Mouse (Mus musculus): ENCODE results near the gene Map6. TPM values are rescaled to one million over a fixed set of nuclear protein-coding genes. Genes with fewer than 3 reads are reported as not detected.

Map6 gene
- polyA plus RNA-seq, 1 experiment from 2014 or later = 118 TPM

DNA sequence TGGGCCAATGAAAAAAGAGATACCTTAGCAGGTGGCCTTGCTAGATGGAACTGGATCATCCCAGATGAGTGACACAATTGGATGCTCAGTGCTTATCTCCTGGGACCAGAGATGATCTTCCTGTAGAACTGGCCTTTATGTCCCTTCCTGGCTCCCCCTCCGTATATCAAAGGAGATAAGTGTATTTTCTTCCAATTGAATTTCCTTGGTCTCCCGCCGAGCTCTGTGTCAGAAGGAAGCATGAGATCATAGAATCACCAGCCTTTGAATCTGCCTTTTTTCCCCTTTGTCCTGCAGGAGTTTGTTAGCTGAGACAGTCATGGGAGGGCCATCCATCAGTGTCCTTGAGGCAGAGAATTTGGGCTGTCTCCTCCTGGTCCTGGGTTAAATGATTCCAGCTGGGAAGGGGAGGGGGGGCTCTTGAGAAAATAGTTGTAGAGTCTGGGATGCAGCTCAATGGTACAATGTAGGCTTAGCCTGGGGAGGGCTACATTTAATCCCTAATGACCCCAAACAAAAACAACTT, 33.5 kb downstream of the Map6 start:
- no peak overlapping the region for H3K4me2 ChIP-seq (ENCODE audit: low read depth, low read length)
- no peak overlapping the region for H3K27ac ChIP-seq (ENCODE audit: low read depth, low read length)
- H3K9ac ChIP-seq (replicated peaks; ENCODE audit: low read depth, low read length) = no peak overlapping the region
- no peak overlapping the region for H3K4me3 ChIP-seq (ENCODE audit: low read depth, low read length)
- H3K36me3 ChIP-seq (ENCODE audit: control insufficient read depth, insufficient read depth, low read length) = no peaks in the 10 kb centered on the region
- no peaks in the 10 kb centered on the region for H3K9me3 ChIP-seq (ENCODE audit: control insufficient read depth, low read length)
- H3K27me3 ChIP-seq (ENCODE audit: control insufficient read depth, insufficient read depth, low read length) = no peaks in the 10 kb centered on the region
- peaks cover 16% of the 10 kb centered on the region for H3K4me1 ChIP-seq (ENCODE audit: control insufficient read depth, insufficient read depth, low read length)
- ATAC-seq (ENCODE audit: low read depth) = no peak
- 14% methylated on average over 3 of the region's 3 CpGs for WGBS

DNA sequence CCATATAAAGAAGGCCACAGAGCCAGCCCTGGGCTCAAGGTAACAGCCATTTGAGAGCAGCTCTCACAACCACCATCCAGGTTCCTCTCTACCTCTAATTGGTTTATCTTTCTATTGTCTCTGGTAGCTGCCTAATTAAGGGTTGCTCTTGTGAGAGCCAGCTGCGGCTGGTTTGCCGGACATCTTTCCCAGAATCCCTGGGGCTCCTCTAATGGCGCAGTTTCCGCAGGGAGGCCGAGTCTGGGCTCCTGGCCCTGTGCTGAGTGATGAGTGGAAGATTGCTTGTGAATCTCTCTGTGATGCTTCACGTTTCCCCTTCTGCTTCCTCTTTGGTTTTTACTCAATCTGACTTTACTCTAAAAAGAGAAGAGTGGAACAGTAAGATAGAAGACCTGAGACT, 36.8 kb downstream of the Map6 start:
- Histone ChIP-seq H3K4me2 (ENCODE audit: low read depth, low read length) (no peak overlapping the region), H3K4me1 (ENCODE audit: control insufficient read depth, insufficient read depth, low read length) (peaks cover 22% of the 10 kb centered on the region), H3K9ac (replicated peaks; ENCODE audit: low read depth, low read length) (no peak overlapping the region), H3K27ac (ENCODE audit: low read depth, low read length) (peak overlapping the region; percentile 78), H3K4me3 (ENCODE audit: low read depth, low read length) (no peak overlapping the region), H3K27me3 (ENCODE audit: control insufficient read depth, insufficient read depth, low read length) (no peaks in the 10 kb centered on the region), H3K9me3 (ENCODE audit: control insufficient read depth, low read length) (no peaks in the 10 kb centered on the region), H3K36me3 (ENCODE audit: control insufficient read depth, insufficient read depth, low read length) (no peaks in the 10 kb centered on the region)
- 0 out of 2 replicates have a peak, but pooled peaks have one; percentile 23 for ATAC-seq (ENCODE audit: low read depth)
- 17% methylated on average over 6 of the region's 6 CpGs for WGBS

DNA sequence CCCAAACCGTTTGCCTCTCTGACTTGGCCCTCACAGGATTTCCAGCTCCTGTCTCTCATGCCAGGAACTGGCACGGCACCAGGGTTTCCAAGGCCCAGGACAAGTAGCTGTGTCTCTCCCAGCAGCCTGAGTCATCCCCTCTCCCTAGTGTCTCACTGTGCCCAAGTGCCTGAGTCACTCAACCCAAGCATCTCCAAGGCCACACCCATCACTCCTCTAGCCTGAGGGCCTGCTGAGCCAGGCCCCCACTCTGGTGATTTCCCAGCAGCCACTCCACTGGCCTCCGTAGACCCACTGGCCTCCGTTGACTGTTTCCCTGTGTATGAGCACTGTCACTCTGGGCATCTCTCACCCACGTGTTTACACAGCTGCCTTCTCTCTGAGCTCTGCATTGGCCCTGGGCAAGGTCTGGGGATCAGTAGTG, 37.7 kb downstream of the Map6 start:
- Histone ChIP-seq H3K27me3 (ENCODE audit: control insufficient read depth, insufficient read depth, low read length) (no peaks in the 10 kb centered on the region), H3K9ac (replicated peaks; ENCODE audit: low read depth, low read length) (0 out of 2 replicates have a peak overlapping the region, but pooled peaks have one; percentile 3), H3K27ac (ENCODE audit: low read depth, low read length) (peak overlapping the region; percentile 78), H3K9me3 (ENCODE audit: control insufficient read depth, low read length) (no peaks in the 10 kb centered on the region), H3K4me2 (ENCODE audit: low read depth, low read length) (no peak overlapping the region), H3K4me1 (ENCODE audit: control insufficient read depth, insufficient read depth, low read length) (peaks cover 22% of the 10 kb centered on the region), H3K36me3 (ENCODE audit: control insufficient read depth, insufficient read depth, low read length) (no peaks in the 10 kb centered on the region), H3K4me3 (ENCODE audit: low read depth, low read length) (no peak overlapping the region)
- 37% methylated on average over 5 of the region's 5 CpGs for WGBS
- ATAC-seq (ENCODE audit: low read depth) = peak; percentile 73

DNA sequence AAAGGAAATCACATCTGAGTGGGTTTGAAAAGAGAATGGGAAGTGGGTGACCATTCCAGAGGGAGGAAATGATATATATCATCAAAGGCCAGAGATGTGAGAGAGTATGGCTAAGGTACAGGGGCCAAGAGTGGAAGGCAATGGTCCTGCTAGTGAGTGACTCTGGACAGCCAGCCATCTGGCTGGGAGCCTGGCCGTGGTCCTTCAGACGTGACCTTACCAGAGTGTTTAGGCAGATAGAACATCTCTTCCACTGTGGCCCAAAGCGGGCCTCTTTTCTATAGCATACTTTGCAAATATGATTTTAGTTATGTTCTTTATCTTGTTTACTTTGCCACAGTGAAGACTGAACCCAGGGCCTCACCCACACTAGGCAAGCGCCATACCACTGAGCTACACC, 38.4 kb downstream of the Map6 start:
- WGBS = 92% methylated on average over 4 of the region's 4 CpGs
- no peaks in the 10 kb centered on the region for H3K9me3 ChIP-seq (ENCODE audit: control insufficient read depth, low read length)
- no peak overlapping the region for H3K4me3 ChIP-seq (ENCODE audit: low read depth, low read length)
- no peaks in the 10 kb centered on the region for H3K27me3 ChIP-seq (ENCODE audit: control insufficient read depth, insufficient read depth, low read length)
- no peak overlapping the region for H3K27ac ChIP-seq (ENCODE audit: low read depth, low read length)
- H3K4me1 ChIP-seq (ENCODE audit: control insufficient read depth, insufficient read depth, low read length) = peaks cover 22% of the 10 kb centered on the region
- H3K4me2 ChIP-seq (ENCODE audit: low read depth, low read length) = no peak overlapping the region
- H3K36me3 ChIP-seq (ENCODE audit: control insufficient read depth, insufficient read depth, low read length) = no peaks in the 10 kb centered on the region
- no peak for ATAC-seq (ENCODE audit: low read depth)
- H3K9ac ChIP-seq (replicated peaks; ENCODE audit: low read depth, low read length) = no peak overlapping the region

DNA sequence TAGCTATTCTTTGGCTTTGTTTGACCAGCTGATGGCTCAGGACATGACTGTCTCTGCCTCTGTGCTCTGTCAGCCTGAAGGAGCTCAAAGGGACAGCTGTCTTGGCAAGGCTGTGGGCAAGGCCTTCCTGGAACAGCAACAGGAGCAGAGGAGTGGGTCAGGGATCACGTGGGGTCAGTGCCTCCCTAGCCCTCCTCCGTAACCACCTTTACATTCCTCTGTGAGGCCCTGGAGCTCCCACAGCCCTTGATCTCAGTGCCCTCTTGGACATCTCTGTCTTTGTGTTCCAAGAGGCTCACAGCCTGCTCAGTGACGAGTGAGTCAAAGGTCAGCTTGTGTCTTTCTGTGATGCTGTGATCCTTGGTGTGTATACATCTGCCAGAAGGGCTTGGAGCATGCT, 39.4 kb downstream of the Map6 start:
- H3K9ac ChIP-seq (replicated peaks; ENCODE audit: low read depth, low read length) = no peak overlapping the region

DNA sequence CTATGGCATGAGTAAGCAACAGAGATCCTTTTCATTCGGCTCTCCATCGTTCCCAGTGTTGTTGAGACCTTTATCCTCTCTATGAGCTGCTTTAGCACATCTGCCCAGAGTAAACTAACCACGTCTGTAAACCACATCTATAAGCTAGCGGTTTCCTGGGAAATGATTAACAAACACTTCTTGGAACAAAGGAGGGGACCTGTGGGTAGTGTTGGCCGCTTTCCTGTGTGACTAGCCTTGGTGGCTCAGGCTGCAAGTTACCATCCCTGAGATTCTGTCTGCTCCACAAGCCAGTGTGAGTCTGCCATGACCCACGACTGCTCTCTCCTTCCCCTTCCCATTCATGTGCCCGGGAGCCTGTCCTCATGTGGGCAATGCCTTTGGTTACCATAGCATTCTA, 44.2 kb downstream of the Map6 start:
- 33% methylated on average over 7 of the region's 7 CpGs for WGBS
- H3K4me2 ChIP-seq (ENCODE audit: low read depth, low read length) = no peak overlapping the region
- H3K36me3 ChIP-seq (ENCODE audit: control insufficient read depth, insufficient read depth, low read length) = peaks cover 9% of the 10 kb centered on the region; the same call in 1 of the 2 replicates
- peak overlapping the region; percentile 86 for H3K27ac ChIP-seq (ENCODE audit: low read depth, low read length)
- no peaks in the 10 kb centered on the region for H3K27me3 ChIP-seq (ENCODE audit: control insufficient read depth, insufficient read depth, low read length)
- H3K4me3 ChIP-seq (ENCODE audit: low read depth, low read length) = no peak overlapping the region
- no peaks in the 10 kb centered on the region for H3K9me3 ChIP-seq (ENCODE audit: control insufficient read depth, low read length)
- H3K4me1 ChIP-seq (ENCODE audit: control insufficient read depth, insufficient read depth, low read length) = peaks cover 29% of the 10 kb centered on the region
- ATAC-seq (ENCODE audit: low read depth) = 0 out of 2 replicates have a peak, but pooled peaks have one; percentile 16
- H3K9ac ChIP-seq (replicated peaks; ENCODE audit: low read depth, low read length) = no peak overlapping the region

More for the DNA sequence above, 39.4 kb downstream of the Map6 start:
- 33% methylated on average over 3 of the region's 3 CpGs for WGBS
- ATAC-seq (ENCODE audit: low read depth) = no peak
- no peaks in the 10 kb centered on the region for H3K27me3 ChIP-seq (ENCODE audit: control insufficient read depth, insufficient read depth, low read length)
- H3K9me3 ChIP-seq (ENCODE audit: control insufficient read depth, low read length) = no peaks in the 10 kb centered on the region
- H3K4me2 ChIP-seq (ENCODE audit: low read depth, low read length) = no peak overlapping the region
- no peaks in the 10 kb centered on the region for H3K36me3 ChIP-seq (ENCODE audit: control insufficient read depth, insufficient read depth, low read length)
- H3K27ac ChIP-seq (ENCODE audit: low read depth, low read length) = no peak overlapping the region
- H3K4me1 ChIP-seq (ENCODE audit: control insufficient read depth, insufficient read depth, low read length) = peaks cover 23% of the 10 kb centered on the region
- H3K4me3 ChIP-seq (ENCODE audit: low read depth, low read length) = no peak overlapping the region

DNA sequence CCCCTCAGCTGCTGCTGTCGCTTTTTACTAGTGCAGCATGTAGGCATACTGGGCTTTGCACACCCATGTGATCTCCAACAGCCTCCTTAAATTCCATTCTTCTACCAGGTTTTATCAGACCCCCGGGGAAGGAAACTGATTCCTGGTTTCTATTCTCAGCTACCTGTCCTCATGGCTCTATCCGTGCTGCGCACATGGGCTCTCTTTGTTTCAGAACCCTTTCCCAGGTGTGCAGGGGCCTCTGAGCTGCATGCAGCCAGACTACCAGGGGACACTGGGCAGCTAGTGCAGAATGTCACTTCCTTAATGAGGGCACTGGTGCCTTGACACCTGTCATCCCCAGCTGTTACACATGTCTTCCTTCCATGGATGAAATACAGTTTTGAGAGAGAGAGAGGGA, 44.8 kb downstream of the Map6 start:
- peak; percentile 59 for ATAC-seq (ENCODE audit: low read depth)
- Histone ChIP-seq H3K36me3 (ENCODE audit: control insufficient read depth, insufficient read depth, low read length) (peaks cover 11% of the 10 kb centered on the region), H3K27me3 (ENCODE audit: control insufficient read depth, insufficient read depth, low read length) (no peaks in the 10 kb centered on the region), H3K4me3 (ENCODE audit: low read depth, low read length) (no peak overlapping the region), H3K9ac (replicated peaks; ENCODE audit: low read depth, low read length) (no peak overlapping the region; the same call in 1 of the 2 replicates), H3K4me2 (ENCODE audit: low read depth, low read length) (peak overlapping the region; percentile 26), H3K27ac (ENCODE audit: low read depth, low read length) (peak overlapping the region; percentile 86), H3K9me3 (ENCODE audit: control insufficient read depth, low read length) (no peaks in the 10 kb centered on the region), H3K4me1 (ENCODE audit: control insufficient read depth, insufficient read depth, low read length) (peaks cover 27% of the 10 kb centered on the region)
- 36% methylated on average over 4 of the region's 4 CpGs for WGBS

DNA sequence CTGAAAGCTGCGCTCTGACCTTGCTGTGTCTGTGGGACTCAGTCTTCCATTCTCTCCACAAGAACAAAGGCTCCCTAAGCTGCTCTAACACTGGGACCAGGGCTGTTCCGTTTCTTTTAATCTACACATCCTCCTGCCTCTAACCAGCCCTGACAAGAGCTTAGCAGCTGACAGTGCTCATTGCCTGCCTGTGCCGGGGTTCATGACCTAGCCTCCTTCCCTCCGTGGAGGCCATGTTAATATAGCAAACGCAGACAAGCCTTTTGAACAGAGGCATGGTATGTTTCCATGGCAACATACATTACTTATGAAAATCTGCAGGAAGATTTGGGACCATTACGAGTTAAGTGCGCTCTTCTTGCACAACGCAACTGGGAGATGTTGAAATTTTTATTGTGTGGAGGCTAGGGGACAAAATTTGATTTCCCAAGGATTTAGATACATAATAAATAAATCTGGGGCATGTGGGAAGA, 45.5 kb downstream of the Map6 start:
- ATAC-seq (ENCODE audit: low read depth) = peak; percentile 58
- peak overlapping the region; percentile 22; the same call in 1 of the 2 replicates for H3K9ac ChIP-seq (replicated peaks; ENCODE audit: low read depth, low read length)
- no peaks in the 10 kb centered on the region for H3K9me3 ChIP-seq (ENCODE audit: control insufficient read depth, low read length)
- H3K4me1 ChIP-seq (ENCODE audit: control insufficient read depth, insufficient read depth, low read length) = peaks cover 27% of the 10 kb centered on the region
- 12% methylated on average over 8 of the region's 8 CpGs for WGBS
- H3K27ac ChIP-seq (ENCODE audit: low read depth, low read length) = peak overlapping the region; percentile 86
- H3K27me3 ChIP-seq (ENCODE audit: control insufficient read depth, insufficient read depth, low read length) = no peaks in the 10 kb centered on the region
- H3K4me3 ChIP-seq (ENCODE audit: low read depth, low read length) = no peak overlapping the region
- H3K36me3 ChIP-seq (ENCODE audit: control insufficient read depth, insufficient read depth, low read length) = peaks cover 12% of the 10 kb centered on the region
- peak overlapping the region; percentile 26; the same call in 1 of the 2 replicates for H3K4me2 ChIP-seq (ENCODE audit: low read depth, low read length)

DNA sequence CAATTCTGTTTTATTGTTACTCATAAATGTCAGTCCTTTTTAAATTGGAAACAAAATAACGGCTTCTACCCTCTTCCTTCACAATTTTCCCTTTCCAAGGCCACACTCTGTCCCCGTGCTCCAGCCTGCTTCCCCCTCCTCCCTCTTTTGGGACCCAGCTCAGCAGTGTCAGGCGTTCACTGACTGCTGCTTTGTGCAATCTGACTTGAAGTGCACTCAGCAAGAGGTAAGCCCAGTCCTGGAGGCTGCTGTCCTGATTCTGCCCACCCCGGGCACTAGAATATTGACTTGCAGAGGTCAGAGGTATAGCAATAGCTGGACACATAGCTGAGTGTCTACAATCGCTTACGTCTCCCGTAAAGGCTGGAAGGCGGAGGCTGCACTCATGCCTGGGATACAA, 46.0 kb downstream of the Map6 start:
- no peaks in the 10 kb centered on the region for H3K27me3 ChIP-seq (ENCODE audit: control insufficient read depth, insufficient read depth, low read length)
- 50% methylated on average over 8 of the region's 8 CpGs for WGBS
- peak overlapping the region; percentile 11; the same call in 1 of the 2 replicates for H3K4me2 ChIP-seq (ENCODE audit: low read depth, low read length)
- peaks cover 13% of the 10 kb centered on the region for H3K36me3 ChIP-seq (ENCODE audit: control insufficient read depth, insufficient read depth, low read length)
- peak; percentile 30 for ATAC-seq (ENCODE audit: low read depth)
- H3K4me3 ChIP-seq (ENCODE audit: low read depth, low read length) = no peak overlapping the region
- H3K4me1 ChIP-seq (ENCODE audit: control insufficient read depth, insufficient read depth, low read length) = peaks cover 27% of the 10 kb centered on the region
- peak overlapping the region; percentile 86 for H3K27ac ChIP-seq (ENCODE audit: low read depth, low read length)
- no peaks in the 10 kb centered on the region for H3K9me3 ChIP-seq (ENCODE audit: control insufficient read depth, low read length)
- H3K9ac ChIP-seq (replicated peaks; ENCODE audit: low read depth, low read length) = peak overlapping the region; percentile 22; the same call in 1 of the 2 replicates
